Mouse (Mus musculus) spleen, adult 2 months (tissue): ENCODE measurements around the gene Stk24.

Experiments used
- CTCF ChIP-seq: fragments of 200-500 bp; IDR thresholded peaks from 2 replicates; pipeline ENCODE4 v1.5.1; 2011; ENCODE audit warnings: mild to moderate bottlenecking, inconsistent platforms; ENCODE audit not compliant: insufficient read depth, insufficient read length, insufficient replicate concordance; ENCODE audit errors: extremely low read depth
- POLR2A ChIP-seq: fragments of 200-500 bp; IDR thresholded peaks from 2 replicates; pipeline ENCODE4 v1.6.1; 2011; ENCODE audit warnings: low read depth, low read length, inconsistent platforms

DNA sequence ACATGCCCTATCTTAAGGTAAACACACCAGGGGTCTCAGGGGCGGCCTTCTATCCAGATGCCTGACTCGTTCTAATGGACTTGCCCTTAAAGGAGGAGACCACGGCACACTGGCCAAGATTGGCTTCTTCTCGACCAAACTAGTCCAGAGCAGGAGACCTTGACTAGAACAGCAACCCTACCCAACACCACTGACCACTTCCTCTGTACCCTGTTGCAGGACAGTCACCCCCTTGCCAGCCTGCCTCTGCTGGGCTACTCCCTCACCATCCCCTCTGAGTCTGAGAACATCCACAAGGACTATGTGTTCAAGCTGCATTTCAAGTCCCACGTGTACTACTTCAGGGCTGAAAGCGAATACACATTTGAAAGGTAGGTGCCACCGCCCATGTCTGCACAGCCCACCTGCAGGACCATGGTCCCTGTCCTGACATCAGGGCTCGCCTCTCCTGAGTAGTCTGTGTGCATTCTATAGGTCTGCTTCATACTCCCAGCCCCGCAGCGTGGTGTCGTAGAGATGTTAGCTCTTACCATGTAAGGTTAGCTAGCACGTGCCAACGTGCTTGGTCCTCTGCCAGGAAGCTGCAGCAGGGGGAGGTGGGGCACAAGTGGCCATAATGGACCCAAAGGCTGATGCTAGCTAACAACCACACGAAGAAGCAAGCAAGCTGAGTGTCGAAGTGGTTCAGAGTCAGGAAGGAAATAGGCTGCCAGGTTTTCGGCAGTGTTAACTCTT lies 99.0 kb downstream of the Stk24 start:
- TF ChIP-seq POLR2A, result no peak
- TF ChIP-seq CTCF, result no peak
